Mouse (Mus musculus) myocyte (in vitro differentiated cells): Measurements from ENCODE around the gene Gm17662.

Source experiments
- E2F4 ChIP-seq: IDR thresholded peaks from one replicate; pipeline ENCODE4 v1.6.1; 2011; ENCODE audit warnings: mild to moderate bottlenecking, control low read depth, moderate library complexity; ENCODE audit not compliant: insufficient read depth
- MAX ChIP-seq: IDR thresholded peaks from one replicate; pipeline ENCODE4 v1.6.1; 2011; ENCODE audit warnings: low read depth, mild to moderate bottlenecking, control low read depth
- MYOD1 ChIP-seq, 3 experiments: IDR thresholded peaks; one replicate each; pipeline ENCODE4 v1.6.1; 2011; ENCODE audit warnings: control low read depth in 2 of 3, low read depth in 2 of 3, mild to moderate bottlenecking in 2 of 3, moderate library complexity in 1 of 3; ENCODE audit not compliant: insufficient read length in 2 of 3, control insufficient read depth in 1 of 3
- MYOG ChIP-seq, 3 experiments: IDR thresholded peaks; one replicate each; pipeline ENCODE4 v1.6.1; 2011; ENCODE audit warnings: control low read depth in 2 of 3, low read depth in 2 of 3, mild to moderate bottlenecking in 2 of 3; ENCODE audit not compliant: insufficient read length in 2 of 3, control insufficient read depth in 1 of 3, insufficient read depth in 1 of 3
- POLR2A ChIP-seq: IDR thresholded peaks from one replicate; pipeline ENCODE4 v1.6.1; 2011; ENCODE audit warnings: low read depth, mild to moderate bottlenecking, control low read depth, moderate library complexity; ENCODE audit not compliant: insufficient read length
- POLR2AphosphoS2 ChIP-seq: IDR thresholded peaks from one replicate; pipeline ENCODE4 v1.6.1; 2011; ENCODE audit warnings: low read depth, control low read depth; ENCODE audit not compliant: insufficient read length
- REST ChIP-seq: IDR thresholded peaks from one replicate; pipeline ENCODE4 v1.6.1; 2011; ENCODE audit warnings: mild to moderate bottlenecking, control low read depth, moderate library complexity; ENCODE audit not compliant: insufficient read depth, insufficient read length
- SRF ChIP-seq: IDR thresholded peaks from one replicate; pipeline ENCODE4 v1.6.1; 2011; ENCODE audit warnings: low read depth; ENCODE audit not compliant: control insufficient read depth, insufficient read length
- TCF12 ChIP-seq: IDR thresholded peaks from one replicate; pipeline ENCODE4 v1.6.1; 2011; ENCODE audit warnings: mild to moderate bottlenecking, control low read depth; ENCODE audit not compliant: poor library complexity, insufficient read depth, severe bottlenecking
- USF1 ChIP-seq: IDR thresholded peaks from one replicate; pipeline ENCODE4 v1.6.1; 2011; ENCODE audit warnings: low read depth, mild to moderate bottlenecking, control low read depth, moderate library complexity

DNA sequence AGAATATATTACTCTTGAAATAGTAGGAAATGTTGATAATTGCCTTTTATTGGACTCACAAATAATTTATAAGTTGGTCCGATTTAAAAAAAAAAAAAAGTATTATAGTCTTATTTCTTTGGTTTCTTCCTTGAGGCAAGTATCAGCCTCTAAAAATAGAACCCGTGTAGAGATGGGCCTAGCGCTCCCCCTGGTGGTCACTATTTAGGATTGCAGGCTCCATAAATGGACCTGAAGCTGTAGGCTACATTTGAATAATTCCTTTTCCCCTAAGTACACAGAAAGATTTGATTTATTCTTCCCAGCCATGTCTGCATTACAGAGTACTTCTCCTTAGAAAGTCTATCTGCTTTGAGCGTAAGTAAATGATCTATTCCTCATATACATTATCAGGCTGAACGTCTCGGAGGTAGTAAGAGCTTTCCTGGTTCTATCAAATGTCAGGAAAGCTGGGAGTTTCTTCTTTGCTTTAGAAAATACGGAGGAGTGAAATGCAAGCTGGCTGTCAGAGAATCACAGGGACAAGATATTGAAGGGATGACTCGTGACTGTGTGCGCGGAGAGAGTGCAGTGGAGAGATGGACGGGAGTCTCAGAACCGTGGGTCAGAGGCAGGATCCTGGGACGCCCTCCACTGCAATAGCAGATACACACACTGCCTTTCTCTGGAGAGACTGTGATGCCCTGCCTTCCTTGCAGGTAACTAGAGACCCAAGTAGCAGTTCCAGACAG lies 37.0 kb downstream of the Gm17662 start:
- TF ChIP-seq USF1: no peak
- TF ChIP-seq POLR2A: no peak
- TF ChIP-seq POLR2AphosphoS2: no peak
- no peak for TF ChIP-seq MAX
- no peak for TF ChIP-seq MYOD1 (IDR thresholded peaks at IDR 0.05; ENCODE audit: control insufficient read depth in 1 of 3, insufficient read length in 2 of 3, low read depth in 2 of 3)
- no peak for TF ChIP-seq E2F4
- no peak for TF ChIP-seq SRF
- TF ChIP-seq REST: no peak
- TF ChIP-seq TCF12: no peak
- no peak for TF ChIP-seq MYOG (IDR thresholded peaks at IDR 0.05; ENCODE audit: control insufficient read depth in 1 of 3, insufficient read depth in 1 of 3, insufficient read length in 2 of 3, low read depth in 2 of 3)
